Mouse (Mus musculus) brain, embryonic 14.5 days (tissue): ENCODE measurements around the gene Anpep.

Source experiments
- CTCF ChIP-seq: fragments of 200-500 bp; IDR thresholded peaks from 2 replicates; pipeline ENCODE4 v1.5.1; 2012; ENCODE audit warnings: inconsistent platforms, mild to moderate bottlenecking, moderate library complexity, borderline replicate concordance; ENCODE audit not compliant: insufficient read depth, insufficient read length; ENCODE audit errors: extremely low read depth
- POLR2A ChIP-seq: fragments of 200-500 bp; IDR thresholded peaks from 2 replicates; pipeline ENCODE4 v1.6.1; 2012; ENCODE audit warnings: mild to moderate bottlenecking, inconsistent platforms, borderline replicate concordance; ENCODE audit not compliant: poor library complexity, insufficient read depth, insufficient read length, severe bottlenecking; ENCODE audit errors: extremely low read depth

GRCm38 (mm10) chr7:79905193-79905592, 44.3 kb upstream of the Anpep start:
- no peak for TF ChIP-seq CTCF
- no peak for TF ChIP-seq POLR2A
